Mouse (Mus musculus): ENCODE measurements around the gene Olfr248.
"Not testable (repeated sequence)": the region's sequence is repeated elsewhere in the genome, so short reads cannot be mapped to it uniquely, and the experiment has no call there.

Gene Olfr248

GRCm38 (mm10) chr1:174390746-174391145, at the start of gene Olfr248:
Gene Olfr248 (plus strand): TSS chr1:174391046.
- DNase-seq, result no peak

DNA sequence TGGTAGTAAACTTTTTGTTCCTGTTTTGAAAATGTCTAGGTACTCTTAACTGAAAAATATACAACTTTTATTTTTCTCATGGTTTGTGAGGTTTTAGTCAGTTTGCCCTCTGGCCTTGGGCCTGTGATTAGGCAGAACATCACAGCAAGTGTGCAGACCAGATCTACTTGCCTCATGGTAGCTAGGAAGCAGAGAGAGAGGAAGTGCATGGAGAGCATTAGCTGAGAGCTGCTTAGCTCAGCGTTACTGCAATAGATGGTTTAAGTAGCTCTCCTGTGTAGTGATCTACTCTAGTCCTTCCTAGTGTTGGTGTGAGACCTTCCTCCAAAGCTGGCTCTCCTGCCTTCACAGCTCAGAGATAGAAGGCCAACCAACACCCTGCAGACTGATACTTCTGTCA, 37.2 kb upstream of the Olfr248 start:
- DNase-seq, result not testable (repeated sequence)

- no peak for DNase-seq
Observed at GRCm38 (mm10) chr1:174354640-174355039, 36.2 kb upstream of the Olfr248 start.

DNA sequence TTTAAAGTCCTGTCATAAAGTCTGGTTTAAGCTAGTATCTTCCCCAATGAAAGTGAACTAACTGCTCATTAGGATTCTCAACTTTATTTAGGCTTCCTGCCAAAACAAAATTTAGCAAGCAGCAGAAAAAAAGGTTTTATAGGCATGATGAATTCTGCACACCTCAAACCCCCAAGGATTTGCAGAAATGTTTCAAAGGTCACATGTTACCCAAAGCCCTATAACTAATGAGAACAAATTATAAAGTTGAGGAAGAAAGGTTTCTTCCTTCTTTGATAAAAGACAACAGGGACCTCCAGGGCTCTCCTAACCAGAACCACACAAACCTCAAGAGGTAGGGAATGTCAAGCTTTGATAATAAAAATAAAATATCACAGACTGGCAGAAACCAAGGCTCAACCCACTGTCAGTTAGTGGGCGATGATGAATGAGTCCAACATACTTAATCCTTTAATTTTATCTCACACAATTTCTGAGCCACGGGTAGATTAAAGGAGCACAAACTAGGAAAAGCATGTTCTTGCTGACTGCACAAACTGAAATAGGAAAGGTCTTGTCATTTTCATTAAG, 25.9 kb upstream of the Olfr248 start, which contains the start of gene Olfr417:
Olfr417 (plus strand) TSS at position 241 of the 570 bp plus-strand sequence.
- no peak for DNase-seq

DNA sequence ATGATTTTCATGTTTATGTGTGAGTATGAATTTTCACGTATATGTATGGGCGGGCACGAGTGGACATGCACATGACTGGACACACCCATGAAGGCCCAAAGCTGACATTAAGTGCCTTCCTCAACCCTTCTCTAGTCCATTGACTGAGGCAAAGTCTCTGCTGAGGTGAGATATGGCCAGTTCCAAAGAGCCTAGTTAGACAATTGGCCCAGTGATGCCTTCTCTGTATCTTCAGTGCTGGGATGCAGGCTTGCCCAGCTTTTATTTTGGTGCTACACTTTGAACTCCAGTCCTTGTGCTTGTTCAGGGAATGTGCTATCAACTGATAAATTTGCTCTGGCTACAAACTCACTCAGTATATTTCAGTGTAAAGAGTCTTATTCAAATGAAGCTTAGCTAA, 17.0 kb upstream of the Olfr248 start:
- DNase-seq, result no peak

GRCm38 (mm10) chr1:174422959-174423358, 32.1 kb downstream of the Olfr248 start:
- no peak for DNase-seq

- no peak for DNase-seq
Observed at GRCm38 (mm10) chr1:174423764-174424163, 32.9 kb downstream of the Olfr248 start, which contains the start of gene Olfr414. Gene Olfr414 (plus strand): TSS chr1:174424064.

DNA sequence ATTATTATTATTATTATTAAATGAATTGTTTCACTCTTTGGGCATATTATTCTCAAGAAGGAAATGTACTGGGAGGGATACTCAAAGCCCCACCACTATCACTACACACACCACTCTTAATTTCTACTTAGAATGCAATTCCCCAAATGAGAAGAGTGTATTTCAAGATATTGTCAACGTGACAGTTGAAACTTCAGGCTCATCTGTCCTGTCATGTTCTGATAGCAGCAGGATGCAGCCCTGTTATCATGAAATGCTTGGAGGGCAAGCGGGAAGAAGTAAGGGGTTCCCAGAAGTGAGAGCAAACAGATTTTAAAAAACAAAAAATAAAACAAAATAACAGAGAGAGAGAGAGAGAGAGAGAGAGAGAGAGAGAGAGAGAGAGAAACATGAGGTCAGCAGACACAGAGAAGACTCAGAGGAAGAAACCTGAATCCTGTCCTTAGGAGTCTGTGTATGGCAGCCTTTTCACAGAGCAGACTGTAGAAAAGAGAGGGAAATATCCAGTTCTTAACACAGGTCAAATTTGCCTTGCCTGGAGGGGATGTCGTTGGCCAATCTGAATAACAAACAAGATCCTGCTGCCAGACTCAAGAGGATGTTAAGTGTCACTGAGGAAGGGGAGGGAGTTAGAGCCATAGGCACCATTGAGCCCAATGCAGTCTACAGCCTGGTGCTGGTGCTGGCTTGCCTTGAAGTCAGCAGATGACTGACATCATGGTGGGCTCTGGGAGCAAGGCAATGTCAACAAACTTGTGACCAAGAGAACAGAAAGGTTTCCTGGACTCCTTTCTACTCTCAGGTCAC, 35.5 kb downstream of the Olfr248 start:
- no peak for DNase-seq

GRCm38 (mm10) chr1:174427402-174427801, 36.6 kb downstream of the Olfr248 start:
- DNase-seq, result no peak

DNA sequence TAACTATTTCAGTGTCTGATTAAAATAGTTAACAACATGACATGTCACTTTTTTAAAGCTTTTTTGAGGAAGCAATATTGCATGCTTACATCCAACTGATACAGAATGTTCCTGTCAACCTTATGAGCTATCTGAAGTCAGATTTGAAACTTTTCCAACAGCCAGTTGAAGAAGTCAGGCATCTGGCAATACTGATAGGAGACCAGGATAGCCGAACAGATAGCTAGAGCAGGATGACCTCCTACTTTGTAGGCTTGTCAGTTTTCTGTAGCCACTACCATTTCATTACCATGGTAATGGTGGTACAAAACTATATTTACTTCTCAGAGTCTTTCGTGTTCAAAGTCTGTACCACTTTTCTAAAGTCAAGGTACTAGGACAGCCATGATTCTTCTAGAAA, 37.6 kb downstream of the Olfr248 start:
- DNase-seq, result no peak

GRCm38 (mm10) chr1:174434121-174434520, 43.3 kb downstream of the Olfr248 start:
- no peak for DNase-seq

All from kidney, postnatal 25 days (tissue).